Mouse (Mus musculus) right cerebral cortex, postnatal 10 days (tissue): ENCODE results near the gene Sprn.

ENCODE experiments used
- DNase-seq, 2 experiments: peaks; one replicate each; pipeline ENCODE4 v3.0.0; 2021; ENCODE audit warnings: low spot score in 2 of 2

The Sprn gene

DNA sequence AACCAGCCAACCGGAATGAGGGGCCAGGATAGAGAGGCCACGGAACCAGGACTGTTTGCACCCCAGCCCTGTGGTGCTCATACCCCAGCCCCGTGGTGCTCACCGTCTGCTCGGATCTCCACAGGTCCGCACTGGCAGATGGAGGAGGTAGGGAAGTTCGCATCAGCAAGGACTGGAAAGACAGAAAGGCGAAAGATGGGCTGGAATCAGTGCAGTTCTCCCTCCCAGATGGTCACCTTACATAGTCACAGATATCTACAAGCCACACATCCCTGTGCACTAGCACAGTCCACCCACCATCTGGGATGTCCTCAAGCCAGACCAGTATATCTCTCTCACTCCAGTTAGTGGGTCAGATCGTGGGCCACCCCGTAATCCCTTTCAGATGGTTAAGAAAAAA is 53.2 kb downstream of the Sprn start:
- no peak for DNase-seq
